Mouse (Mus musculus) heart, adult 2 months (tissue): Measurements from ENCODE around the gene Naa16.

Source experiments
- CTCF ChIP-seq: fragments of 200-600 bp; IDR thresholded peaks from 2 replicates; pipeline ENCODE4 v1.8.1; 2022; ENCODE audit warnings: antibody characterized with exemption, mild to moderate bottlenecking, moderate library complexity
- EP300 ChIP-seq: fragments of 200-500 bp; IDR thresholded peaks from 2 replicates; pipeline ENCODE4 v1.6.1; 2011; ENCODE audit warnings: low read depth, low read length, control low read depth; ENCODE audit not compliant: insufficient read depth

- TF ChIP-seq CTCF, result no peak
- no peak for TF ChIP-seq EP300
Measured at GRCm38 (mm10) chr14:79321881-79322280, 68.7 kb downstream of the Naa16 start.
